Mouse (Mus musculus): ENCODE measurements around the gene Abcb9. TPM values are rescaled to one million over a fixed set of nuclear protein-coding genes. Genes with fewer than 3 reads are reported as not detected.

Abcb9 gene
- total and polyA plus RNA-seq, 2 experiments from 2014 or later, result 19.7 to 25.0 TPM

DNA sequence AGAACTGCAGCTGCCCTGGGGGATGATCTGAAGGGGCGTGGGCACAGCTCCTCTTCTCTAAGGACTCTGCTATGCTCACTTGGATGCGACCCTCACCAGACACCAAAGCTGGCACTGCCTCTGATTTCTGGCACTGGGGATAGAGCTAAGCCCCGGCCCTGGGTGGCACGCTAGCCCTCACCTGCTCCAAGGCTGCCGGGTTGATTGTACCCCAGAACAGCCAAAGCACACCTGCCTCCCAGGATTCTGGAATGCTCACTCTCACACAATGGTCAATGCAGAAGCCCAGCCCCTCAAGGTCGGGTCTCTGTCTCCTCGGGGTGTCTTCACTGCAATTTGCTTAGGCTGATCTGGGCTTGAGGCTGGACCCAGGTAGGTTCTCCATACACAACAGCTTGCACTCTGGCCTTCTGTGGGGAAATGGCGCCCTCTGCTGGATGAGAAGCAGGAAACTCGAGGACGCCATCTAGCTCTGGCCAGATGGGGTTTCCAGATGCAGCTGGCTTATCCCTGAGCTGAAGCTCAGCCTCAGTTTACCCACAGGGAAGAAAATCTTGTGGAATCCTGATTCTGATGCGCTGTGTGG lies 10.9 kb downstream of the Abcb9 start:
- Histone ChIP-seq H3K9me3 (ENCODE audit: low read length) (no peaks in the 10 kb centered on the region), H3K27ac (ENCODE audit: low read depth, low read length) (no peak overlapping the region), H3K4me2 (ENCODE audit: low read depth) (no peak overlapping the region), H3K27me3 (ENCODE audit: insufficient read depth, low read length) (no peaks in the 10 kb centered on the region), H3K4me1 (ENCODE audit: insufficient read depth) (no peaks in the 10 kb centered on the region), H3K4me3 (ENCODE audit: low read depth, low read length) (no peak overlapping the region), H3K36me3 (ENCODE audit: insufficient read depth) (peaks cover 5% of the 10 kb centered on the region; the same call in 1 of the 2 replicates), H3K9ac (no peak overlapping the region)
- peak; percentile 99 for TF ChIP-seq CTCF (IDR thresholded peaks at IDR 0.05; ENCODE audit: low read depth)
- 39% methylated on average over 11 of the region's 11 CpGs for WGBS
- ATAC-seq (peak; percentile 80), DNase-seq (peak; percentile 87)

DNA sequence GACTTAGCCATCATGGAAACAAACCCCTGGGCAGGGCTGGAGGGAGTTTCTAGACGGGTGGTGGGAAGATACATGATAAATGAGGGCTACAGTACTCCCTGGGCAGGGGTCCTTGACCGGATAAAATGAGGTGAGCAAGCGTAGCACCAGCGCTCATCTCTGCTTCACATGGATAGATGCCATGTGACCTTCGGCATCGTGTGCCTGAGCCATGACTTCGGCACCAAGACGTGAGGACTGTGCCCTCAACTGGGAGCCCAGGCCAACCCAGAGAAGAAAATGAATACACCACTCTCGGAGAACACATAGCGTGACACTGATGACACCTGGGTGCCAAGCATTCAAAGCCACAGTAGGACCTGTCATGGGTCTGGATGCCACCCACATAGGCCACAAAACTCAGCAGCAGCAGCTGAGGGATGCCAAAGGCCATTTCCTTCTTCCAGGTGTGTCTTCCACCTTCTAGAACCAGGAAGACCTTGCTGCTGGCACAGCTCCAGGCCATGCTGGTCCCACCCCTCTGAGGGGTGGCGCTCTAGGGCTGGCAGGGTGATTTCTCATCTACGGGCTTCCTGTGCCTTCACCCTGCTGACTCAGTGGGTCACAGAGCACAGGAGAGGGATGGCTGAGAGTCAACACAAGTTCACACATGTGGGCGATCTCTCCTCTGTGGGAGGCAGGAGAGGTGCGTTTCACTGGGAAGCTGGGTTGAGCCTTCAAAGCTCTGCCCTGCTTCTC lies 11.6 kb downstream of the Abcb9 start:
- Histone ChIP-seq H3K27ac (ENCODE audit: low read depth, low read length) (no peak overlapping the region), H3K36me3 (ENCODE audit: insufficient read depth) (no peaks in the 10 kb centered on the region), H3K9me3 (ENCODE audit: low read length) (no peaks in the 10 kb centered on the region), H3K4me1 (ENCODE audit: insufficient read depth) (peaks cover 5% of the 10 kb centered on the region; the same call in 1 of the 2 replicates), H3K4me3 (ENCODE audit: low read depth, low read length) (no peak overlapping the region), H3K27me3 (ENCODE audit: insufficient read depth, low read length) (no peaks in the 10 kb centered on the region), H3K9ac (no peak overlapping the region), H3K4me2 (ENCODE audit: low read depth) (no peak overlapping the region)
- TF ChIP-seq CTCF (IDR thresholded peaks at IDR 0.05; ENCODE audit: low read depth), result no peak
- no peak for ATAC-seq
- 89% methylated on average over 14 of the region's 14 CpGs for WGBS
- no peak for DNase-seq

DNA sequence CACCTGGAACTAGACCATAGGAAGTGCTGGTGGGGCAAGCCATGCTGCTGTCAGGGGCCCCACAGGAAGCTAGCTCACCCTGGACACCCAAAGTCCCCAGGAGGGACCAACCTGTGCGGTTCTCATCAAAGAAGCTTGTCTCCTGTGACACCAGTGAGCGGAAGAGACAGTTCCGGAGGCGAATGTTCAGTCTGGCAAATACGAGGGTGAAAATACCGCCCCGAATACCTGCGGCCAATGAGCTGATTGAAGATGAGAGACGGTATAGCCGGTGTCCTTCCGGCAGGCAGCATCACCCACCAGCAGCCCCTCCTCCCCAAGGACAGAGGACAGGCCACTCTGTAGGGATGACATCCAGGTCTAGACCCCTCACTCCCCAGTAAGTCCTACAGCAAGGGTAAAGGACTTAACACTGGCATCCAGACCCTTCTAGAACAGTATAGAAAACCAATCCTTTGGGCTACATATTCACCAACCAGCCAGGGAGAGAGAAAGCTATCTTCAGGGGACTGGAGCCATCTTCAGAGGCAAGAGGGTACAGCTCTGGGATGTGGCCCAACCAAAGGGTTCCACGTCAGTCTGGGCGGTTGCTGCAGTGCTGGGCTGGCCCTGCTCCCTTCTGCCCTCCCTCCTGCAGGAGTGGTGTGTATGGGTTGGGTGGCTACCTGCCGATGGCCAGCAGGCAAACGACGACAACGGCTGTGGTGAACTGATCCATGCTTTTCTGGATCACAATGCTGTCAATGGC lies 12.5 kb downstream of the Abcb9 start:
- no peaks in the 10 kb centered on the region for H3K27me3 ChIP-seq (ENCODE audit: insufficient read depth, low read length)
- no peak overlapping the region for H3K4me3 ChIP-seq (ENCODE audit: low read depth, low read length)
- WGBS, result 89% methylated on average over 17 of the region's 17 CpGs
- DNase-seq (no peak), ATAC-seq (no peak)
- no peaks in the 10 kb centered on the region for H3K36me3 ChIP-seq (ENCODE audit: insufficient read depth)
- peaks cover 9% of the 10 kb centered on the region; the same call in 1 of the 2 replicates for H3K4me1 ChIP-seq (ENCODE audit: insufficient read depth)
- H3K4me2 ChIP-seq (ENCODE audit: low read depth), result no peak overlapping the region
- no peak for TF ChIP-seq CTCF (IDR thresholded peaks at IDR 0.05; ENCODE audit: low read depth)
- no peak overlapping the region for H3K9ac ChIP-seq
- no peak overlapping the region for H3K27ac ChIP-seq (ENCODE audit: low read depth, low read length)
- H3K9me3 ChIP-seq (ENCODE audit: low read length), result no peaks in the 10 kb centered on the region

DNA sequence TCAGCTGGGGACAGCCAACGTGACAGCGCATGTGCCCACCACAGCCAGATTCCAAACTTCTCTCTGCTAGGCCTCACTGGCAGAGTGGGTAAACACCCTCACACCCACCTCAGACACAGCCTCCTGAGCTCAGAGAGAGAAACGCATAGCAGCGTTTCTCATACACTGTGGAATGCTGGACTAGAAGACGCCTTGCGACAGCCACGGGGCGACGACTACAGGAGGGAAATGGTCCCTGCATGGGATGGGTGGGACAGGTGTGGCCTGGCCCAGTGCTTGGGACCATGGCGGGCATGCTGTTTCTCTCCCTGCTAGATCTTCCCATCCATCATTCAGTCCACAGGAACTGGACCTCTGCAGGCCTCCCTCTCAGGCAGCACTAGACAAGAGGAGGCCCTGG lies 13.2 kb downstream of the Abcb9 start:
- no peak for ATAC-seq
- WGBS, result 88% methylated on average over 10 of the region's 10 CpGs
- Histone ChIP-seq H3K4me1 (ENCODE audit: insufficient read depth) (peaks cover 9% of the 10 kb centered on the region; the same call in 1 of the 2 replicates), H3K27me3 (ENCODE audit: insufficient read depth, low read length) (no peaks in the 10 kb centered on the region), H3K27ac (ENCODE audit: low read depth, low read length) (no peak overlapping the region), H3K36me3 (ENCODE audit: insufficient read depth) (no peaks in the 10 kb centered on the region), H3K9me3 (ENCODE audit: low read length) (no peaks in the 10 kb centered on the region), H3K9ac (no peak overlapping the region), H3K4me2 (ENCODE audit: low read depth) (no peak overlapping the region), H3K4me3 (ENCODE audit: low read depth, low read length) (no peak overlapping the region)
- TF ChIP-seq CTCF (IDR thresholded peaks at IDR 0.05; ENCODE audit: low read depth), result no peak
- no peak for DNase-seq

DNA sequence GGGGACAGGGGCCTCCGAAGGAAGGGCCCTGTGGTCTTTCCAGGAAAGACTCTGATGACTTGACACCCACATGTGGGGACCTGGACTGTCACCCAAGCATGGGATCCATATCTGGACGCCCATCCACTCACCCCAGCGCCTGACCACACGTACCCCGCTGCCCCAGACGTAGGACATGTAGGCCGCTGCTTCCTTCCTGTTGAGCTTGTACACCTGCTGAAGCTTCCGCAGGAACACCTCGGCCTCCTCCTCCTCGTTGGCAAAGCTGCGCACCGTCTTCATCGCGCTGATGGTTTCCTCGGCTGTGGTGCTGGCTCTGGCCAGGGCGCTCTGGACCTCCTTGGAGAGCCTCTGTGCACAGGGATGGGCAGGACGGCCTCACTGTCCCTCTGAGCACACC lies 15.7 kb downstream of the Abcb9 start:
- Histone ChIP-seq H3K4me2 (ENCODE audit: low read depth) (no peak overlapping the region), H3K9ac (no peak overlapping the region), H3K4me1 (ENCODE audit: insufficient read depth) (peaks cover 9% of the 10 kb centered on the region; the same call in 1 of the 2 replicates), H3K36me3 (ENCODE audit: insufficient read depth) (no peaks in the 10 kb centered on the region; the same call in 1 of the 2 replicates), H3K27ac (ENCODE audit: low read depth, low read length) (no peak overlapping the region), H3K9me3 (ENCODE audit: low read length) (no peaks in the 10 kb centered on the region), H3K4me3 (ENCODE audit: low read depth, low read length) (no peak overlapping the region), H3K27me3 (ENCODE audit: insufficient read depth, low read length) (no peaks in the 10 kb centered on the region)
- DNase-seq (no peak), ATAC-seq (no peak)
- no peak for TF ChIP-seq CTCF (IDR thresholded peaks at IDR 0.05; ENCODE audit: low read depth)
- 94% methylated on average over 17 of the region's 17 CpGs for WGBS

DNA sequence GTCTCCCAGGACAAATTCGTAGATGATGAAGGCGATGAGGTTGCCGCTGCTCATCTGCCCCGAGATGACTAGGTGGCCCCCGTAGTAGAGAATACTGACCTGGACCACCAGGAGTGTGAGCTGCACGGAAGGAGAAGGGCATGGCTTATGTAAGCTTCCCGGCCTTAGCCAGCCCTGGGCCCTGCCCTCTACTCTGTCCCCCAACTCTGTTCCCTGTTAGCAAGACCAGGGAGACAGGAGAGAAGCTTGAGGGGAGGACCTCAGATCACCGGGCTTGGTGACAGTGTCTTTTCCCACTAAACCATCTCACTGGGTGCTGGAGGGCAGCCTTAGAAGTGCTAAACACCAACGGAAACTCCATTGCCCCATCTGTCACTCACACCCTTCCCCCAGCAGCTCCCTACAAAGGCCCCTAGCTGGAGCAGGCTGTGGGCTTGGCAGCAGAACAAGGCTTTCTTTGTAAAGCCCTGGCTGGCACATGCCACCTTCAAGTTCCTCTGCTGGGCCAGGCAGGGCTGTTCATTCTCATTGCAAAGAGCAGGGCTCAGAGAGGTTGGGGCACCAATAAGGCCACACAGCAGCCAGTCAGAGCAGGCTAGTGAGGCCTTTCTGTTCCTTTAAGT lies 16.7 kb downstream of the Abcb9 start:
- Histone ChIP-seq H3K4me2 (ENCODE audit: low read depth) (no peak overlapping the region), H3K4me1 (ENCODE audit: insufficient read depth) (peaks cover 9% of the 10 kb centered on the region; the same call in 1 of the 2 replicates), H3K9ac (peak overlapping the region; percentile 22; the same call in 1 of the 2 replicates), H3K4me3 (ENCODE audit: low read depth, low read length) (no peak overlapping the region), H3K9me3 (ENCODE audit: low read length) (no peaks in the 10 kb centered on the region), H3K27ac (ENCODE audit: low read depth, low read length) (peak overlapping the region; percentile 75), H3K27me3 (ENCODE audit: insufficient read depth, low read length) (no peaks in the 10 kb centered on the region), H3K36me3 (ENCODE audit: insufficient read depth) (no peaks in the 10 kb centered on the region; the same call in 1 of the 2 replicates)
- peak; percentile 94 for ATAC-seq
- no peak for TF ChIP-seq CTCF (IDR thresholded peaks at IDR 0.05; ENCODE audit: low read depth)
- 33% methylated on average over 9 of the region's 9 CpGs for WGBS
- peak; percentile 86 for DNase-seq
